Mouse (Mus musculus): ENCODE measurements around the gene Scd3. TPM values are rescaled to one million over a fixed set of nuclear protein-coding genes. Genes with fewer than 3 reads are reported as not detected.
"Not testable (repeated sequence)": the region's sequence is repeated elsewhere in the genome, so short reads cannot be mapped to it uniquely, and the experiment has no call there.

The Scd3 gene
- total RNA-seq, 2 experiments from 2014 or later: not detected

- no peak for DNase-seq
Measured at GRCm38 (mm10) chr19:44273711-44274110, 70.6 kb downstream of the Scd3 start.

- no peak for DNase-seq
Measured at GRCm38 (mm10) chr19:44274452-44274851, 71.4 kb downstream of the Scd3 start.

GRCm38 (mm10) chr19:44275418-44275817 lies 72.3 kb downstream of the Scd3 start:
- no peak for DNase-seq

- DNase-seq: no peak
Measured at GRCm38 (mm10) chr19:44276861-44277260, 73.8 kb downstream of the Scd3 start.

- DNase-seq: no peak
Measured at GRCm38 (mm10) chr19:44277931-44278330, 74.9 kb downstream of the Scd3 start.

- no peak for DNase-seq
Measured at GRCm38 (mm10) chr19:44280755-44281154, 77.7 kb downstream of the Scd3 start.

- not testable (repeated sequence) for DNase-seq
Measured at GRCm38 (mm10) chr19:44281825-44282447, 78.9 kb downstream of the Scd3 start.

- DNase-seq: no peak
Measured at GRCm38 (mm10) chr19:44282534-44283156, 79.6 kb downstream of the Scd3 start.

GRCm38 (mm10) chr19:44283157-44284024 lies 80.3 kb downstream of the Scd3 start:
- no peak for DNase-seq

- peak; percentile 91 for DNase-seq
Measured at GRCm38 (mm10) chr19:44284025-44284695, 81.1 kb downstream of the Scd3 start.

- no peak for DNase-seq
Measured at GRCm38 (mm10) chr19:44284723-44285122, 81.7 kb downstream of the Scd3 start.

- no peak for DNase-seq
Measured at GRCm38 (mm10) chr19:44285554-44285953, 82.5 kb downstream of the Scd3 start.

GRCm38 (mm10) chr19:44286109-44286508 lies 83.0 kb downstream of the Scd3 start:
- no peak for DNase-seq

GRCm38 (mm10) chr19:44287415-44288110 lies 84.5 kb downstream of the Scd3 start:
- DNase-seq: no peak

- DNase-seq: no peak
Measured at GRCm38 (mm10) chr19:44292083-44292482, 89.0 kb downstream of the Scd3 start.

- DNase-seq: no peak
Measured at GRCm38 (mm10) chr19:44292483-44292882, 89.4 kb downstream of the Scd3 start.

GRCm38 (mm10) chr19:44292941-44293768 lies 90.1 kb downstream of the Scd3 start, which contains the start of gene Scd2:
Scd2 (plus strand) TSS chr19:44293674.
- no peak for DNase-seq

All from gastrocnemius, postnatal 25 days (tissue).